Mouse (Mus musculus) small intestine, adult 2 months (tissue): Measurements from ENCODE around the gene Cttn.

Source experiments
- CTCF ChIP-seq: fragments of 200-500 bp; IDR thresholded peaks from 2 replicates; pipeline ENCODE4 v1.5.1; 2012; ENCODE audit warnings: low read depth, mild to moderate bottlenecking, control low read depth, inconsistent platforms, low read length, moderate library complexity, mixed read lengths; ENCODE audit not compliant: insufficient replicate concordance, insufficient read length; ENCODE audit errors: extremely low read depth
- POLR2A ChIP-seq: fragments of 200-500 bp; IDR thresholded peaks from 2 replicates; pipeline ENCODE4 v1.6.1; 2012; ENCODE audit warnings: low read depth, mild to moderate bottlenecking, control low read depth, inconsistent platforms, low read length, moderate library complexity

GRCm38 (mm10) chr7:144490201-144490873 is 19.5 kb upstream of the Cttn start:
- TF ChIP-seq POLR2A (no peak), CTCF (no peak)
